Mouse (Mus musculus) thymus, postnatal 0 days (tissue): ENCODE data around the gene Plxdc1. TPM values are rescaled to one million over a fixed set of nuclear protein-coding genes. Genes with fewer than 3 reads are reported as not detected.

ENCODE experiments used
- DNase-seq: peaks from one replicate; pipeline ENCODE4 v3.0.0-alpha.2; 2015; ENCODE audit warnings: low spot score
- polyA plus RNA-seq: library from polyadenylated mRNA; unstranded; fragments of >200 nt; fragmentation: Nextera tagmentation; extraction: Ambion mirVana; gene quantifications from 2 replicates; pipeline ENCODE4 v1.2.1, GENCODE M21; 2015

Gene Plxdc1
- polyA plus RNA-seq, 1 experiment from 2014 or later, result 42.0 TPM

DNA sequence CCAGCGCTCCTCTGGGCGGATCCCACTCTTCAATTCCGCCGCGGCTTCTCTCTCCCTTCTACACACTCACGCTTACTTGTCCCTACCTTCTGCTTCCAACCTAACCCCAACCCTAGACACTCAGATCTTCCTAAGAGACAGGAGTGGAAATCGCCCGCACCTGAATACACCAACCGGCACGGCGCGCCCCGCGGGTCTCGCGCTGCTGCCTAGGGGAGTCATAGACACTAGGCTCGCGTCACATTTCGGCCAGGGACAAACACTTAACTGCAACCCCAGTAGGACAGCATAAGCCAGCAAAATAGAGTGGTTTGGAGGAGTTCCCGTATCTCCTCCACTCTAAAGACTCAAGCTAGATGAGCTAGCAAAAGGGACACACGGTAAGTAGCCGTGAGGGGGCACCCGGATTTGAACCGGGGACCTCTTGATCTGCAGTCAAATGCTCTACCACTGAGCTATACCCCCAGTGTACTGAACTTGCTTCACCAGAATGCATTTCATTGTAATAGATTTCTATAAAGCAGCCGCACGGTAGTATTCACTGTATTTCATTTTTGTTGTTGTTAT lies 2.4 kb upstream of the Plxdc1 start:
- peak; percentile 94 for DNase-seq

- peak; percentile 95 for DNase-seq
These were observed 1.6 kb upstream of the Plxdc1 start for GRCm38 (mm10) chr11:97987551-97988526.

- peak; percentile 33 for DNase-seq
These were observed 658 bp upstream of the Plxdc1 start for GRCm38 (mm10) chr11:97986738-97987465.

- DNase-seq, result peak; percentile 62
These were observed 2.3 kb downstream of the Plxdc1 start for GRCm38 (mm10) chr11:97983983-97984382.

- DNase-seq, result no peak
These were observed 2.7 kb downstream of the Plxdc1 start for GRCm38 (mm10) chr11:97983506-97983905.

DNA sequence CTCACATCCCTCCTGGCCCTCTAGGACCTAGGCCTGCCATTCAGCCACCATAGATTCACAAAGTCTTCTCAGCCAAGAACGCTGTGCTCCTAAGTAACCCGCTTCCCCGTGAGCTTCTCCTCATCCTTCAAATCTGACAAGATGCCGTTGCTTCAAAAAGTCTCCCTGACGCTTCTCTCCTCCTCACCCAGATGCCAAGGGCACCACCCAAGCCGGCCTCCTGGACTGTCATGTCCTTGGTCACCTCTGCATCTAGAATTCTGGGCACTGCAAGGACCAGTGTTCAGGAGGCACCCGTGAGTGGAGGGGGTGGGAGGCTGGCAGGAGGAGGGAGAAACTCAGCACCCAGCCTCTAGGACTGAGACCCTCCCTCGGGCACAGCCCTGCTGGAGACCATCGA lies 3.5 kb downstream of the Plxdc1 start:
- no peak for DNase-seq

GRCm38 (mm10) chr11:97980531-97980966 lies 5.7 kb downstream of the Plxdc1 start:
- no peak for DNase-seq

GRCm38 (mm10) chr11:97979824-97980495 lies 6.3 kb downstream of the Plxdc1 start:
- DNase-seq, result no peak

GRCm38 (mm10) chr11:97978392-97978791 lies 7.9 kb downstream of the Plxdc1 start:
- no peak for DNase-seq

GRCm38 (mm10) chr11:97977797-97978196 lies 8.4 kb downstream of the Plxdc1 start:
- DNase-seq, result peak; percentile 94

DNA sequence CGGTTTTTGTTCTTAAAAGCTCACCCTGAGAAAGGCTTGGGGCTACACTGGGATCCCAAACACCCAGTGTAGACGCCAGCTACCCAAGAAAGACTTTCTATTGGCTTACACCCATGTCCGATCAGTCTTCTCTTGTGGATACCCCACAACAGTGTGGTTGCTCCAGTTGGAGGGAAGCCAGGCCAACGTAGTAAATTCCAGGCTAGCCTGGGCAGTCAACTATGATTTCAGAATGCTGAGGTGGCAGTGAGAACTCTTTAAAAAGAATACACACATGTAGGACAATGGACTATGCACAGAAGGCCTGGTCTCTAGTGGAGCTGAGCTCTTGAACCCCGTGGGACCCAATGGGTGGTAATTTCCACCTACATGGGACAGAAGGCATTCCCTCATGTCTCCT lies 11.5 kb downstream of the Plxdc1 start:
- no peak for DNase-seq

DNA sequence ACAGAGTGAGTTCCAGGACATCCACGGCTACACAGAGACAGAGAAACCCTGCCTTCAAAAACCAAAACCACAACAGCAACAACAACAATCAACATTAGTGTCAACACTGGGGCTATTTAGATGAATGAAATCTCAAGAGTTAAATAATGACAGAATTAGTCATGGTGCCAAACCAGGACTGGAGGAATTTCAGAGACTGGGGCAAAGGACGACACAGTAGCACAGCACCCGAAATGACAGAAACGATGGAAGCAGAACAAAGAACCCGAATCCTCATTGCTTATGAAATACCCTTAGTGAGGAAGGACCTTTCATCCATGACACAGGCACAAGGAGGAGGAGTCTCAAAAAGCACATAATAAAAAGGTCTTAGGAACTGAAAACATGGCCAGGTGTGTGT lies 12.1 kb downstream of the Plxdc1 start:
- no peak for DNase-seq

GRCm38 (mm10) chr11:97972434-97972833 lies 13.8 kb downstream of the Plxdc1 start:
- DNase-seq, result no peak

GRCm38 (mm10) chr11:97971232-97971631 lies 15.0 kb downstream of the Plxdc1 start:
- peak; percentile 27 for DNase-seq

DNA sequence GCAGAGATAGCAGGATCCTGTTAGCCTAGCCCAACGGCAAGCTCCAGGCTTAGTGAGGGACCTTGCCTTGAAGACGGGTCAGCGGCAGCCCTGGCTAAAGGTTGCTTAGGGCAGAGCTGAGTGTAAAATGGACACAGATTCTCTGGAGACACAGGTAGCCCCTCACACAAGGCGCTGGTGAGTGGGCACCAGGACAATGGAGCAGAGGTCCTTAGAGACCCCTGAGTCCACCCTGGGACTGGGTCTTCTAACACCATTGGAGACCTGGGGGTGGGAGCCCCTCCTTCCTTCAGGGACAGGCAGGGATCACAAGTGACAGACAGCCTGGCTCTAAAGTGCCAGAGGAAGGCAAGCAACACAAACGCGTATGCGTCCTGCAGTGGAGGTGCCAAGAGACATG lies 15.5 kb downstream of the Plxdc1 start:
- no peak for DNase-seq

DNA sequence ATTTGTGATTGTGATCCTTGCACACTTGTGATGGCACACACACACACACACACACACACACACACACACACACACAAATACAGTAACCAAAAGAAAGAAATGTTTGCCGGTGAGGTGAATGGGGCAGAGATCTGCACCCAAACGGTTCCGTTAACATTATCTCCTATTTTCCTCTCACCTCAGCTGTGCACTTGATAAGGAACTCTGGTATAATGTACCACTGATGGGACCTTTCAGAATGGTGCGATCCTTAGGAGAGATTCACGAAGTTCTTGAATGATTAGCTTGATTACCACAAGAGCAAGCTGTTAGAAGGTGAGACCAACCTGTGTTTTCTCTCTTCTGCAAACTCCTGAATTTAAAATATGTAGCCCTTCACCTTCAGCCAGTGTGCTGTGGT lies 17.9 kb downstream of the Plxdc1 start:
- DNase-seq, result no peak

- DNase-seq, result no peak
These were observed 19.1 kb downstream of the Plxdc1 start for GRCm38 (mm10) chr11:97967114-97967513.

- no peak for DNase-seq
These were observed 25.3 kb downstream of the Plxdc1 start for GRCm38 (mm10) chr11:97960907-97961306.

DNA sequence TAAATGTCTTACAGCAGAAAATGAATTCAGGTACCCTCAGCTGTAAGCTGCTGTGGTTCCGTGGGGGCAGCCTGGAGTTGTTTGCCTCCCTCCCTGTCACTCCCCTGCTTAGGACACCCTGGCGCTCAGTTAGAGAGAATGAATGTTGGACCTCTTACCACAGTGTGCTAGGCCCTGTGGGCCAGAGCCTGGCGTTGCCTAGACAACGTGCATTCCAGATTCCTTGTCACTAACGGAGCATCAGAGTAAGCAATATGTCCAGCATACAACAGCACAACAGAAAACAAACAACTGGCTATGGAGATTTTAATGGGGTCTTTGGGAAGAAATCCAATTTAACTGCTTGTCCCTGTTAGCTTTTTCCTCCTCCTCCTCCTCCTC lies 27.0 kb downstream of the Plxdc1 start:
- no peak for DNase-seq

- DNase-seq, result no peak
These were observed 27.5 kb downstream of the Plxdc1 start for GRCm38 (mm10) chr11:97958641-97959299.
